Mouse (Mus musculus) neural tube, embryonic 13.5 days (tissue): Measurements from ENCODE around the gene Rab12. TPM values are rescaled to one million over a fixed set of nuclear protein-coding genes. Genes with fewer than 3 reads are reported as not detected.

Source experiments
- ATAC-seq: fragments of 200-750 bp; cut with Nextera tagmentation; 2 replicates; pipeline ENCODE4 v1.8.0; 2017; ENCODE audit warnings: low read depth, mild to moderate bottlenecking, moderate TSS enrichment, moderate library complexity
- H3K27ac ChIP-seq: fragments of 300-500 bp; sonication (generic); replicated peaks from 2 replicates; pipeline ENCODE4 v1.5.1; 2015; ENCODE audit warnings: moderate library complexity, mild to moderate bottlenecking, inconsistent platforms
- H3K27me3 ChIP-seq: fragments of 300-500 bp; sonication (generic); 2 replicates; pipeline ENCODE4 v1.6.1; 2015; ENCODE audit warnings: mild to moderate bottlenecking, inconsistent platforms
- H3K36me3 ChIP-seq: fragments of 300-500 bp; sonication (generic); 2 replicates; pipeline ENCODE4 v1.6.1; 2015; ENCODE audit warnings: mild to moderate bottlenecking, inconsistent platforms
- H3K4me1 ChIP-seq: fragments of 300-500 bp; sonication (generic); replicated peaks from 2 replicates; pipeline ENCODE4 v1.6.1; 2015; ENCODE audit warnings: inconsistent platforms
- H3K4me2 ChIP-seq: fragments of 300-500 bp; sonication (generic); 2 replicates; pipeline ENCODE4 v1.6.1; 2015; ENCODE audit warnings: inconsistent platforms, mild to moderate bottlenecking, moderate library complexity
- H3K4me3 ChIP-seq: fragments of 300-500 bp; sonication (generic); 2 replicates; pipeline ENCODE4 v1.5.1; 2015; ENCODE audit warnings: mild to moderate bottlenecking, inconsistent platforms
- H3K9ac ChIP-seq: fragments of 300-500 bp; sonication (generic); 2 replicates; pipeline ENCODE4 v1.6.1; 2015; ENCODE audit warnings: moderate library complexity, mild to moderate bottlenecking, inconsistent platforms
- H3K9me3 ChIP-seq: fragments of 300-500 bp; sonication (generic); 2 replicates; pipeline ENCODE4 v1.6.1; 2016; ENCODE audit warnings: inconsistent platforms
- WGBS: fragments of 180-500 bp; shearing (Covaris S2); methylation state at CpG from one replicate; pipeline ENCODE4 v1.1.7; 2015; 5-methylcytosine and 5-hydroxymethylcytosine counted together
- polyA plus RNA-seq: library from polyadenylated mRNA; unstranded; fragments of >200 nt; fragmentation: Nextera tagmentation; extraction: Ambion mirVana; gene quantifications from 2 replicates; pipeline ENCODE4 v1.2.1, GENCODE M21; 2015

Gene Rab12
- polyA plus RNA-seq, 1 experiment from 2014 or later: 60.9 TPM

DNA sequence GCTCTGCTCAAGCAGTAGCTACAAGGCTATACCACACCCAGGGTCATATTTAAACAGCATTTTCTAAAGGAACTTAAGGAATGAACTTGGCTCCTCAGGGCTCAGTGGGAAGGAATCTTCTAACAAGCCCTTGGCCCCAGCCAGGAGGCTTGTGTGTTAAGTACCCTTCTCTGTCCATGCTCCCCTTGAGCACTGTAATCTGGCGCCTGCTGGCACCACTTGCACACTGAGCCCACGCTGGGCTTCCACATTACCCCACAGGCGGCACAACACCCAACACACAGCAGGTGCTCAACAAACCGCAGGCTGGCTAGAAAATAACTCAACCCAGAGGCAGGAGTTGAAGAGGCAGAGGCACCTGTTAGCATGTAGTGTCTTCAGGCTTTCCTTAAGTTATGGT lies 2.6 kb downstream of the Rab12 start:
- H3K9ac ChIP-seq: no peak overlapping the region
- ATAC-seq: no peak
- peaks cover 41% of the 10 kb centered on the region for H3K4me1 ChIP-seq
- 0 out of 2 replicates have a peak, but pooled peaks cover 6% of the 10 kb centered on the region for H3K36me3 ChIP-seq
- H3K27ac ChIP-seq: no peak overlapping the region
- no peaks in the 10 kb centered on the region for H3K9me3 ChIP-seq
- no peak overlapping the region for H3K4me3 ChIP-seq
- 77% methylated on average over 4 of the region's 4 CpGs for WGBS
- H3K27me3 ChIP-seq: no peaks in the 10 kb centered on the region
- no peak overlapping the region for H3K4me2 ChIP-seq

DNA sequence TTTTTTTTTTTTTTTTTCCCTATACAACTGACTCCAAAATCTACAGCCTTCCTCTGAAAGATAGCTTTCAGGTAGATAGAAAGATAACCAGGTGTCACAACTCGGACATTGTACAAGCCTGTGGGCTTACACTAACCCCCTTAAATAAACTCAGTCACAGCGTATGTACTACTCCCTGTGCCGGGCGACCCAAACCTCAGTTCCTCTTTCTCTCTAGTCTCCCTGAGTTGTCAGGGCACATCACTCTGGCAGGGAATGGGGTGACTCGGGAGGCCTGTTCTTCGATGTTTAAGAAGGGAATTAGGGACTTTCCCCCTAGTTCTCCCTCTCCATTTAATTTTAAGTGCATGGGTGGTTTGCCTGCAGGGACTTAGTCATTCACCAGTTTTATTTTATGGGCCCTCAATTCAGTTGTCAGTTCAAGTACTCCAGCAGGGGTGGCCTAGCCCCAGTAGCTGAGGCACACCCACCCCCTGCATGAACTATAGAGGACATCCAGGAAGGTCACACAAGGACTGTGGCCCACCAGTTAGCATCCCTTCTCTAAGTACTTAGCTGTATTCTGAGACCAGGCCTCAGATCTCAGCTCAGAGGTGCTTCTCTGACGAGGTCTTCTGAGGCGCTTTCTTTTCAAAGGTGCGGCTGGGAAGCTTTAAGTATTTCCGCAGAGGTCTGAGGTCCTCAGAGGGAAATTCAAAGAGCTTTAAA lies 5.1 kb downstream of the Rab12 start:
- Histone ChIP-seq H3K27me3 (no peaks in the 10 kb centered on the region), H3K36me3 (0 out of 2 replicates have a peak, but pooled peaks cover 6% of the 10 kb centered on the region), H3K9me3 (no peaks in the 10 kb centered on the region), H3K9ac (no peak overlapping the region), H3K27ac (no peak overlapping the region), H3K4me1 (peaks cover 56% of the 10 kb centered on the region), H3K4me2 (no peak overlapping the region), H3K4me3 (no peak overlapping the region)
- no peak for ATAC-seq
- WGBS: 81% methylated on average over 10 of the region's 10 CpGs

DNA sequence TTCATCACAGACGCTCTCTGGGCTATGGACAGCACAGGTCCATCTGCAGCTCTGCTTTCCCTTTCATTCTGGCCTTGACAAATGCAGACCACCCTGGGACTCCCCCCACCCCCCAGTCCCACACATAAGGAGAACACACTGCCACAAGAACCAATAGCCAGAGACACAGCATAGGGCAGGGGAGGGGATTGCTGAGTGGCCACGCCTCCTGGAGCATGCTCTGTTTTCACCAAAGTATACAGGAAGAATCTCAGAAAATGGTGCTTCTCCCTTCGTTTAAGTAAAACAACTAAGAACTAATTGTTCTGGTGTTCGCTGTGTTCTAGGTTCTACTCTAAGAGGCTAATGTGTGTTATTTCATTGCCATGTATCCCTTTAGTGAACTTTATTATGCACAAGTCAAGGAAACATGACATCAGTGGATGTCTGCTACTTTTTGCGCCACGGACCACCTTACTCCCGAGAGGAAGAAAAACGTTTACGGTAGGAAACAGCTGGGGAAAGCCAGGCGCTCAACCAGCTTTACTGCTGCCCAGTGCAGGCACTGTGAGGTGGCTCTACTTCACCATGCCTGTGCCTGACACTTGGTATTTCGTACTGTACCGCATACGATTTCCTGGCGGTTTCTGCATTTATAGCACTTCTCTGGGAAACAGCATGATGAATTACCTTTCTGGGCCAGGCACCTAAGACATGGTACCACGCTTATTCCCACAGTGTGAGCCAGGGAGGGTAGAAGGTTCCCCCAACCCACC lies 7.2 kb downstream of the Rab12 start:
- Histone ChIP-seq H3K4me2 (no peak overlapping the region), H3K36me3 (0 out of 2 replicates have a peak, but pooled peaks cover 6% of the 10 kb centered on the region), H3K9ac (no peak overlapping the region), H3K9me3 (no peaks in the 10 kb centered on the region), H3K4me1 (peaks cover 42% of the 10 kb centered on the region), H3K4me3 (no peak overlapping the region), H3K27me3 (no peaks in the 10 kb centered on the region), H3K27ac (no peak overlapping the region)
- WGBS: 78% methylated on average over 15 of the region's 15 CpGs
- 0 out of 2 replicates have a peak, but pooled peaks have one; percentile 6 for ATAC-seq

DNA sequence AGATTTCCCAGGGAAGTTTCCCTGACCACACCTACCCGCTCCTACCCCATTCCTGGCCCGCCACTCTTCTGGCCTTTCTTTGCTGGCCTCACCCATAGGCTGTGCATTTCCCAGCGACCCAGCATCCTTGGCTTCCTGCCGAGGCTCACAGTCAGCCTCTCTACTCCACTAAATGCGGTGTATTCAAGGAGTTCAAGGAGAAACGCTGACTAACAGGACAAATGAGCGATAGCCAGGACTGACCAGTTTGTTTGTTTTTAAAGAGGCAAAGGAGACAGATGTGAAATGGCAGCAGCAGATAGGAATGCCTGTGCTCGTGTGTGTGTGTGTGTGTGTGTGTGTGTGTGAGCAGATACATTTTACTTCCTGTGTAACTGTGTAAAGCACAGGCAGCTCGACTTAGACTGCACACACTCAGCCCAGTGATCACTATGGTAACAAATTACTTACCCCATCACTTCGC lies 9.3 kb downstream of the Rab12 start:
- ATAC-seq: peak; percentile 74
- H3K27ac ChIP-seq: peak overlapping the region; percentile 25
- 47% methylated on average over 10 of the region's 10 CpGs for WGBS

DNA sequence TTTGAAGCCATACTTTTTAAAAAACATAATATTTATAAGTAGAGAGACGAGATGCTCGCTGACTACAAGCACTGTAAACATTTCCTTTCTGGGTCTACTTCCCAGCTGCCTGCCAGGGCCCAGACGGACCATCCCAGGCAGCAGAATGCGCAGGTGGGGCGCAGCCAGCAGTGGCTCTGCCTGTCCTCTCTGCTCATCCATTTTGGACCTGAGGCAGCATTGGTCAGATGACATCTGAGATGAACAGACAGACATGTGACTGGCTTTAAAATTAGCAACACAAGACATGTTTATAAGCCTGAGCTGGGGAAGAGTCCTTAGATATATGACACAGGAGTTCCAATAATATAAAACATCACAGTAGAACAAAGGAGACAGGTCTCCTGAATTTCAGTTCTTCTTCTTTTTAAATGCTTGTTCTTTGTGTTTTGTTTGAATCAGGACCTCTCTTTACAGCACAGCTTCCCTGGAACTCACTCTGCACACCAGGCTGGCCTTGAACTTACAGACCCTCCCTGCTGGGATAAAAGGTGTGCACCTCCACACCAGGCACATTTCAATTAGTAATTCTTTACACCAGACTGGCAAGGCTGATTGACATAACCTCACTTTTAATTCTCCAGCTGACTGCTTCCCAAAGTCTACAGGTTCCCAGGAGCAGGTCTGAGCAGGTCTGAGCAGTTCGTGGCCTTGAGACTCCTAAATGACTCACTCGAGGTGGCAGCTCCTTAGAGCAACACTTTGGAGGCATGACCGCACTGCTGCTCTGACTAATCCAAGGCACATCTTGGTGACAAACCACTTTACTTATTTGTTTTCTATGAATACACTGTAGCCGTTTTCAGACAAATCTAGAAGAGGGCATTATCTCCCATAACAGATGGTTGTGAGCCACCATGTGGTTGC lies 12.2 kb downstream of the Rab12 start:
- no peak overlapping the region for H3K4me2 ChIP-seq
- H3K4me3 ChIP-seq: no peak overlapping the region
- H3K4me1 ChIP-seq: peaks cover 25% of the 10 kb centered on the region
- no peak overlapping the region for H3K9ac ChIP-seq
- no peaks in the 10 kb centered on the region for H3K27me3 ChIP-seq
- no peaks in the 10 kb centered on the region for H3K9me3 ChIP-seq
- peaks cover 27% of the 10 kb centered on the region for H3K36me3 ChIP-seq
- no peak overlapping the region for H3K27ac ChIP-seq
- 90% methylated on average over 9 of the region's 9 CpGs for WGBS
- no peak for ATAC-seq

More for the DNA sequence above, 9.3 kb downstream of the Rab12 start:
- H3K4me2 ChIP-seq: no peak overlapping the region
- peaks cover 33% of the 10 kb centered on the region for H3K4me1 ChIP-seq
- H3K36me3 ChIP-seq: peaks cover 13% of the 10 kb centered on the region
- no peak overlapping the region for H3K4me3 ChIP-seq
- H3K9me3 ChIP-seq: no peaks in the 10 kb centered on the region
- H3K27me3 ChIP-seq: no peaks in the 10 kb centered on the region
- H3K9ac ChIP-seq: no peak overlapping the region

DNA sequence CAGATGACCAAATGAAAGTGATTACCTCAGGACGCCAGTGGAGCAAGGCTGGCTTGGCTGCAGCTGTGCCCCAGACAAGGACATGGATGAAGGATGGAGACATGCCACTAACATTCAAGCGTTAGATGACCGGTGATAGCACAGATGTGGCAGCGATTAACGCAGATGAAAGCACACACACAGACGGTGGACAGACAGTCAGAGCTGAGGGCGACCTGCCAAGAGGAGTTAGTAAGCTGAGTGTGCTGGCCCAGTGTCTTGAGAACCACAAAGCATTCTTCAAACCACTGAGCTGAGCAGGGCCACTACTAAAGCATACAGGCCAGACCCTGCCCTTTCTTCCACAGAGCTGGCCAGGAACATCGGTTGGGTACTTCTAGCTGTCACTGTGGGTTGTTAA lies 14.6 kb downstream of the Rab12 start:
- Histone ChIP-seq H3K9ac (no peak overlapping the region), H3K4me3 (no peak overlapping the region), H3K27ac (no peak overlapping the region), H3K36me3 (peaks cover 43% of the 10 kb centered on the region), H3K9me3 (no peaks in the 10 kb centered on the region), H3K4me1 (peaks cover 2% of the 10 kb centered on the region; the same call in 1 of the 2 replicates), H3K27me3 (no peaks in the 10 kb centered on the region), H3K4me2 (no peak overlapping the region)
- no peak for ATAC-seq
- WGBS: 77% methylated on average over 8 of the region's 8 CpGs

DNA sequence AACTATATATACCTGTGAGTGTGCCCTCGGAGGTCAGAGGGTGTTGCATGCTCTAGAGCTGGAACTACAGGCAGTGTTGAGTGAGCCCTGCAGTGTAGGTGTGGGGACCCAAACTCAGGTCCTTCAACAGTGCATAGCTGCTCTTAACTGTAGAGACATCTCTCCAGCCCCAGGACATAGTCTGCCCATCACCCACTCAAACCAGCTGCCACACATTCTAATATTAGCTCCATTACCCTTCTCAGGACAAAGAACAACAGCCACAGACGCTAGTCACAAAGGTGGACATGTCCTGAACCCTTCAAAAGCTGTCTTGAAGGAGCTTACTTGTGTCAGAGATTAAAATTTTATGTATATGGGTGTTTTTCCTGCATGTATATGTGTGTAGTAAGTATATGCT lies 15.3 kb downstream of the Rab12 start:
- Histone ChIP-seq H3K4me2 (no peak overlapping the region), H3K27ac (no peak overlapping the region), H3K27me3 (no peaks in the 10 kb centered on the region), H3K9me3 (no peaks in the 10 kb centered on the region), H3K4me3 (no peak overlapping the region), H3K36me3 (peaks cover 50% of the 10 kb centered on the region), H3K9ac (no peak overlapping the region), H3K4me1 (no peaks in the 10 kb centered on the region)
- no peak for ATAC-seq
- 95% methylated on average over 2 of the region's 2 CpGs for WGBS

DNA sequence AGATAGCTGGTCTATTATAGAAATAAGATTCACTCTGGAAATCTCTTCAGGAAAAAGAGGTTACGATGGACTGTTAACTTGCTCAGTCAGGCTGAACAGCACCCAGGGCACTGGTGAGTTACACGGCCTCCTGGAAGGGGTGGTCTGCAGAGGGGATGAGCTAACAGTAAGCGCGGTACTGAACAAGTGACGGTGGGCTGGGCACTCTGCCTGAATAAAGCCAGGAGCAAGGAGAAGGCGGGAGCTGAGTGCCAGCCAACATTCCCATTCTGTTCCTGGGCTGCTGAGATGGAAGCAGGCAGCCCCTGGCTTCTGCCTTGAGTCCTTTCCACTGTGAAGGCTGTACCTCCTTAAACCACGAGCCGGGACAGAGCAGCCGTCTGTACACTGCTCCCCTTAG lies 16.1 kb downstream of the Rab12 start:
- no peak overlapping the region for H3K27ac ChIP-seq
- 86% methylated on average over 9 of the region's 9 CpGs for WGBS
- peaks cover 58% of the 10 kb centered on the region for H3K36me3 ChIP-seq
- H3K4me3 ChIP-seq: no peak overlapping the region
- no peaks in the 10 kb centered on the region for H3K27me3 ChIP-seq
- H3K9ac ChIP-seq: no peak overlapping the region
- no peaks in the 10 kb centered on the region for H3K9me3 ChIP-seq
- no peak overlapping the region for H3K4me2 ChIP-seq
- no peaks in the 10 kb centered on the region for H3K4me1 ChIP-seq
- no peak for ATAC-seq

DNA sequence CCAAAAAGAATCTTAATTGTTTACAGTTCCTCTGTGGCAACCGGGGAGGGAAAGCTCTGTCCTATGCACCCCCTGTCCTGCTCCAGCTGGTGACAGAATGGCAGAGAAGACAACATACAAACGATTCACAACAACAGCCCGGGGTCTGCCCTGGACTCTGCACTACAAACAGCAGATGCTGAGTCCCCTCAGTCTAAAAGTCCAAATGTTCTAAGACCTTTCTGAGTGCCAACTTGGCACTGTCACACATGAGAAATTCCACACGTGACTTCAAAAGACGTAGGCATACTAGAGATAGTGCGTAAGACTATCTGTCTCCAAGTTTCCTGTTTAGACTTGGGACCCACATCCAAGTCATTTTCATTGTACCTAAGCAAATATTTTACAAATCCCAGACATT lies 16.7 kb downstream of the Rab12 start:
- Histone ChIP-seq H3K4me3 (no peak overlapping the region), H3K4me1 (no peaks in the 10 kb centered on the region), H3K27me3 (no peaks in the 10 kb centered on the region), H3K36me3 (peaks cover 63% of the 10 kb centered on the region), H3K4me2 (no peak overlapping the region), H3K27ac (no peak overlapping the region), H3K9ac (no peak overlapping the region), H3K9me3 (no peaks in the 10 kb centered on the region)
- no peak for ATAC-seq
- WGBS: 89% methylated on average over 6 of the region's 6 CpGs

DNA sequence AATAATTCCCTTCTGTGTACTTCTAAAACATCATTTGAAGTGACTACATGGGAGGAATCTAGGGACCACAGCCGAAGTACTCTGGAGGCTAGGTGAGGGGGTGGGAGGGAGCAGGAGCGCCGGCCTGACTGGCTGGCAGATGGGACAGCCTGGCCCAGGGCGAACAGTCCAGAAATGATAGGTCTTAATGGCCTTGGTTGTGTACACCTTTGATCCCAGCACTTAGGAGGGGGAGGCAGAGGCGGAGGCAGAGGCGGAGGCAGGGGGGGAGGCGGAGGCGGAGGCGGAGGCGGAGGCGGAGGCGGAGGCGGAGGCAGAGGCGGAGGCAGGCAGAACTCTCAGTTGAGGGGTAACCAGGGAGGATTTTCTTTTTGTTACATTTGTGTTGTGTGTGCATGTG lies 20.9 kb downstream of the Rab12 start:
- Histone ChIP-seq H3K9me3 (no peaks in the 10 kb centered on the region), H3K4me2 (no peak overlapping the region), H3K36me3 (peaks cover 82% of the 10 kb centered on the region), H3K4me1 (no peaks in the 10 kb centered on the region), H3K27me3 (no peaks in the 10 kb centered on the region), H3K9ac (no peak overlapping the region), H3K4me3 (no peak overlapping the region), H3K27ac (no peak overlapping the region)
- no peak for ATAC-seq
- WGBS: 91% methylated on average over 14 of the region's 14 CpGs

DNA sequence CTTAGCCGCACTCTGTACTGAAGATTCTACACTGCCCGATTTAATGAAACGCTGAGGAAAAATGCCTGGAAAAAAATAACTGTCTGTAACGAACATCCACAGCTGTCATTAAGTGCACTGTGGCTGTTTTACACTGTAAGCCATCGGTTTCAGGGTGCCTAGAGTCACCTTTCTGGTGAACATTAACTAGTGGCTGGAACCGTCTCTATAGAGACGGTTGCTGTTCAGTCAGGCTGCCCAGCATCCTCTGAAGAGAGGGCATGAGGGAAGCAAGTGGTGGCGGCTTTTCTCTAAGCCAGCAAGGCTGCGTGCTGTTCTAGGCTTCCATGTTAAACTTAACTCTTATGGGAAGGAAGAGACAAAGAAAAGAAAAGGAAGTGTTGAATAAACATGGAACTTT lies 22.9 kb downstream of the Rab12 start:
- Histone ChIP-seq H3K9me3 (no peaks in the 10 kb centered on the region), H3K27ac (no peak overlapping the region), H3K27me3 (no peaks in the 10 kb centered on the region), H3K9ac (no peak overlapping the region), H3K4me2 (no peak overlapping the region), H3K4me1 (no peaks in the 10 kb centered on the region), H3K4me3 (no peak overlapping the region), H3K36me3 (peaks cover 78% of the 10 kb centered on the region)
- WGBS: 93% methylated on average over 9 of the region's 9 CpGs
- no peak for ATAC-seq
